Mouse (Mus musculus) neural tube, embryonic 15.5 days (tissue): ENCODE results near the gene 2210407C18Rik. TPM values are rescaled to one million over a fixed set of nuclear protein-coding genes. Genes with fewer than 3 reads are reported as not detected.

Source experiments
- ATAC-seq: fragments of 200-750 bp; cut with Nextera tagmentation; 2 replicates; pipeline ENCODE4 v1.8.0; 2017; ENCODE audit warnings: mild to moderate bottlenecking, moderate TSS enrichment, moderate library complexity; ENCODE audit not compliant: low FRiP score
- H3K27ac ChIP-seq: fragments of 300-500 bp; sonication (generic); replicated peaks from 2 replicates; pipeline ENCODE4 v1.5.1; 2015; ENCODE audit warnings: mild to moderate bottlenecking, inconsistent platforms
- H3K27me3 ChIP-seq: fragments of 300-500 bp; sonication (generic); replicated peaks from 2 replicates; pipeline ENCODE4 v1.6.1; 2015; ENCODE audit warnings: inconsistent platforms
- H3K36me3 ChIP-seq: fragments of 300-500 bp; sonication (generic); 2 replicates; pipeline ENCODE4 v1.6.1; 2015; ENCODE audit warnings: inconsistent platforms
- H3K4me1 ChIP-seq: fragments of 300-500 bp; sonication (generic); 2 replicates; pipeline ENCODE4 v1.6.1; 2015; ENCODE audit warnings: inconsistent platforms
- H3K4me2 ChIP-seq: fragments of 300-500 bp; sonication (generic); 2 replicates; pipeline ENCODE4 v1.6.1; 2015; ENCODE audit warnings: inconsistent platforms, mild to moderate bottlenecking, moderate library complexity
- H3K4me3 ChIP-seq: fragments of 300-500 bp; sonication (generic); replicated peaks from 2 replicates; pipeline ENCODE4 v1.5.1; 2015; ENCODE audit warnings: mild to moderate bottlenecking, inconsistent platforms
- H3K9ac ChIP-seq: fragments of 300-500 bp; sonication (generic); replicated peaks from 2 replicates; pipeline ENCODE4 v1.6.1; 2015; ENCODE audit warnings: mild to moderate bottlenecking, inconsistent platforms
- H3K9me3 ChIP-seq: fragments of 300-500 bp; sonication (generic); replicated peaks from 2 replicates; pipeline ENCODE4 v1.6.1; 2016; ENCODE audit warnings: inconsistent platforms
- whole genome bisulfite sequencing: fragments of 180-500 bp; shearing (Covaris S2); methylation state at CpG from one replicate; pipeline ENCODE4 v1.1.7; 2015; ENCODE audit warnings: mixed read lengths; 5-methylcytosine and 5-hydroxymethylcytosine counted together
- polyA plus RNA-seq: library from polyadenylated mRNA; unstranded; fragments of >200 nt; fragmentation: Nextera tagmentation; extraction: Ambion mirVana; gene quantifications from 2 replicates; pipeline ENCODE4 v1.2.1, GENCODE M21; 2015

Gene 2210407C18Rik
- polyA plus RNA-seq, 1 experiment from 2014 or later = not detected

DNA sequence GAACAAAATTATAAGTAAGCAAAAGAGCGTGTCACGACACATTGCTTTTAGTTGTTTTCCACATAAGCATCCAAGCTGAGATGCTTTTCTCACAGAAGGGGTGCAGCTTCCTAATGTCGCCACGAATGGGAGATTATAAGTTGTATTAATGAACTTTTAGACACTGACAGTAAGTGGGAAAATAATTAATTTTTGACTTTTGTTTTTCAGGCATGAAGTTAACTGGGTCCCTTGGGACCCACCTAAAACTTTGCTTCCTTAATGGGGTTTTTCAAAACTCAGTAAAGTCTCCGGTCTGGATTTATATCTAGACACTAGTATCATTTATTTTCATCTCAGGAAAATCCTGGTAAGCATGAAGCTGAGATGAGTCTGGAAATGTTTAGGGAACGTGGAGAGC is 21.1 kb downstream of the 2210407C18Rik start, which contains the start of gene Olfr324:
Gene Olfr324 (plus strand): TSS at position 301 of the 400 bp plus-strand sequence.
- no peak for ATAC-seq
- 85% methylated on average over 6 of the region's 6 CpGs for WGBS
- H3K4me3 ChIP-seq = no peak within 1 kb of the TSS

DNA sequence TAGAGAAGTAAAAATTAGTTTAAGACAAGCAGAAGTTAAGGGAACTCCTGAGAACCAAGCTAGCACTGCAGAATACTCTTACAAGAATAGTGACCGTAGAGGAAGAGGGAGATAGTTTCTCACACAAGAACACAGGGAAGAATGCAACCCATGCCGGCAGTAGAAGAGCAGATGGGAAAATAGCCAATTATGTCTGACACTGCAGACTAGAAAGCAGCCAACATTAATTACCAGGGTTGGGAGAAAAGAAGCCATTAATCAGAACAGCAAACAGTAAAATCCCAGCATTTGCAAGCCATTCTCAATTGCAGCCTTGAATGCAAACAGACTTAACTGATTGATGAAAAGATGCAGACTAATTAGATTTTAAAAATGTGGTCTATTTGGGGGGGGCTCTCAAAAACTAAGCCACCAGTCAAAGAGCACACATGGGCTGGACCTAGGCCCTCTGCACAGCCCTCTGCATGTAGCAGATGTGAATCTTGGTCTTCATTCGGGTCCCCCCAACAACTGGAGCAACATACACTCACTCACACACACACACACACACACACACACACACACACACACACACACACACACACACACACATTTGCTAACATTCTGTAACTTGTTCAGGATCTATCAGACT is 27.1 kb downstream of the 2210407C18Rik start:
- H3K27me3 ChIP-seq = no peaks in the 10 kb centered on the region
- H3K9me3 ChIP-seq = no peaks in the 10 kb centered on the region
- no peak for ATAC-seq
- no peak overlapping the region for H3K4me3 ChIP-seq
- H3K4me2 ChIP-seq = no peak overlapping the region
- 0 out of 2 replicates have a peak, but pooled peaks cover 3% of the 10 kb centered on the region for H3K4me1 ChIP-seq
- 28% methylated on average over 3 of the region's 3 CpGs for WGBS
- H3K27ac ChIP-seq = no peak overlapping the region
- H3K9ac ChIP-seq = no peak overlapping the region
- H3K36me3 ChIP-seq = no peaks in the 10 kb centered on the region

More for the DNA sequence above, 21.1 kb downstream of the 2210407C18Rik start, which contains the start of gene Olfr324:
- Histone ChIP-seq H3K36me3 (no peaks in the 10 kb centered on the region), H3K27ac (no peak within 1 kb of the TSS), H3K27me3 (no peaks in the 10 kb centered on the region), H3K4me1 (no peaks in the 10 kb centered on the region), H3K9ac (no peak within 1 kb of the TSS), H3K9me3 (no peaks in the 10 kb centered on the region), H3K4me2 (no peak within 1 kb of the TSS)

DNA sequence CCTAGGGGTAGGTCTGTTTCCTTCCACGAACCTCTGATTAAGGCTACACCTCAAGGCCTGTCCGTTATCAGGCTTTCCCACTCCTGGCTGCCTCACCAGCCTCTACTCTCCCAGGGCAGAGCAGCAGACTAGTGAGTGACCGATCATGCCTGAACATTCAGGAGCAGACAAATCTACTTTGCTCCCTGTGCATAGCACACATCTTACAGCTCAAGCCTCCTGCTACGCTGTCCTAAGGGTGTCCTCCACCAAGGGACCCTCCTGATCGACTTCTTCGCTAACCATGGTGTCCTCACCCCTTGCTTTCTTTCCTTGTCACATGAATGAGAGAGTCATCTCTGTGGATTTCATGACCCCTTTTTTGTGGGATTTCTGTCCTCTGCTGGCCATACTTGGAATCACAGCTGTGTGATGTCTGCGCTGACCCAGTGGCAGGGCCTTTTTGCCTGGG is 28.0 kb downstream of the 2210407C18Rik start:
- no peak overlapping the region for H3K27ac ChIP-seq
- no peak overlapping the region for H3K4me2 ChIP-seq
- ATAC-seq = no peak
- no peaks in the 10 kb centered on the region for H3K27me3 ChIP-seq
- 0 out of 2 replicates have a peak, but pooled peaks cover 3% of the 10 kb centered on the region for H3K4me1 ChIP-seq
- WGBS = 68% methylated on average over 7 of the region's 7 CpGs
- no peaks in the 10 kb centered on the region for H3K36me3 ChIP-seq
- H3K4me3 ChIP-seq = no peak overlapping the region
- no peaks in the 10 kb centered on the region for H3K9me3 ChIP-seq
- H3K9ac ChIP-seq = no peak overlapping the region

DNA sequence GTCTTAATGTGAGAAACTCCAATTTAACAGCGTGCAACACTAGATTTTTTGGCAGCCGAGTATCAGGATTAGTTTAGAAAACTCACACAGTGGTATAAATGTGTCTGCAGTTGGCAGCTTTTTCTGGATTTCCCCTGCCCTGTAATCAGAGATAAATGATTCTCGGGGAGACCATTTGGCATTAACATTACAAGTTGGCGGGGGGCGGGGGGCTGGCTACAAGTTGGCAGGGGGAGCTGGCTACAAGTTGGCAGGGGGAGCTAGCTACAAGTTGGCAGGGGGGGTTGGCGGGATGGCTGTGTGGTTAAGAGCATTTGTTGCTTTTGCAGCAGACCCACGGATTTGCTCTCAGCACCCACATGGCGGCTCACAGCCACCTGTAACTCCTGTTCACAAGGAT is 37.2 kb downstream of the 2210407C18Rik start:
- ATAC-seq = peak; percentile 24; the same call in 1 of the 2 replicates
- Histone ChIP-seq H3K4me2 (no peak overlapping the region), H3K27me3 (no peaks in the 10 kb centered on the region), H3K9me3 (no peaks in the 10 kb centered on the region), H3K36me3 (no peaks in the 10 kb centered on the region), H3K4me3 (no peak overlapping the region), H3K9ac (no peak overlapping the region), H3K27ac (no peak overlapping the region), H3K4me1 (no peaks in the 10 kb centered on the region)
- WGBS = 76% methylated on average over 8 of the region's 8 CpGs

DNA sequence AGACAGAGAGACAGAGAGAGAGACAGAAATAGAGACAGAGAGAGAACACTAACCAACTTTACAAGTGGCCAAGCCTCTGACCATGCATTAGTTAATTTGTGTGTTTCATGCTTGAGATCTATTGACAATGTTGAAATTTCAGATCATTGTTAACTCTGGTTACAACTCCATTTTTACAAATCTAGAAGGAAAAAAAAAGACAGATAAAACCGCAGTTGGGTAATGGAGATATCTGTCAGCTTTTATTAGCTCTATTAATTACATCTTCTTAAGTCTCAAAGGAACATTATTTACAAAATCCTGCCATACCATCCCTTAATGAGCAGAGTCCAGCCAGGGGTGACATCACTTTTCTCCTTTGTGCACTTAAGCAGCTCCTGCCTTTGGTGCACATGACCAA is 38.4 kb downstream of the 2210407C18Rik start, which contains the start of gene Olfr325:
Gene Olfr325 (plus strand): TSS at position 301 of the 400 bp plus-strand sequence.
- WGBS = 80% methylated on average over 1 of the region's 1 CpGs

GRCm38 (mm10) chr11:58570405-58570804 is 45.5 kb downstream of the 2210407C18Rik start, which contains the start of gene Olfr224:
Gene Olfr224 (minus strand): TSS chr11:58570553.
- no peak within 1 kb of the TSS for H3K4me2 ChIP-seq
- H3K27me3 ChIP-seq = no peaks in the 10 kb centered on the region
- 66% methylated on average over 5 of the region's 5 CpGs for WGBS
- H3K36me3 ChIP-seq = no peaks in the 10 kb centered on the region
- H3K9me3 ChIP-seq = no peaks in the 10 kb centered on the region
- ATAC-seq = no peak
- H3K4me1 ChIP-seq = no peaks in the 10 kb centered on the region
- no peak within 1 kb of the TSS for H3K9ac ChIP-seq
- H3K27ac ChIP-seq = no peak within 1 kb of the TSS
- no peak within 1 kb of the TSS for H3K4me3 ChIP-seq

More for the DNA sequence above, 38.4 kb downstream of the 2210407C18Rik start, which contains the start of gene Olfr325:
- H3K36me3 ChIP-seq = no peaks in the 10 kb centered on the region
- H3K27me3 ChIP-seq = no peaks in the 10 kb centered on the region
- no peak within 1 kb of the TSS for H3K9ac ChIP-seq
- no peak within 1 kb of the TSS for H3K4me2 ChIP-seq
- H3K9me3 ChIP-seq = no peaks in the 10 kb centered on the region
- no peak within 1 kb of the TSS for H3K4me3 ChIP-seq
- no peak within 1 kb of the TSS for H3K27ac ChIP-seq
- no peaks in the 10 kb centered on the region for H3K4me1 ChIP-seq
- ATAC-seq = no peak

Other genes starting within 250 kb of the 2210407C18Rik start
- 0.37 and 19.8 TPM in 2 replicates for gene Lypd8, start 237.0 kb downstream of the 2210407C18Rik start, polyA plus RNA-seq
- gene 1810065E05Rik, start 195.0 kb downstream of the 2210407C18Rik start, polyA plus RNA-seq = not detected in 2 replicates
- not detected in 2 replicates for gene Gm12253, start 183.5 kb downstream of the 2210407C18Rik start, polyA plus RNA-seq
- not detected in 2 replicates for gene Lypd9, start 163.2 kb downstream of the 2210407C18Rik start, polyA plus RNA-seq
- not detected in 2 replicates for gene Olfr30, start 153.8 kb downstream of the 2210407C18Rik start, polyA plus RNA-seq
- gene Olfr332, start 123.5 kb downstream of the 2210407C18Rik start, polyA plus RNA-seq = not detected in 2 replicates
- gene Olfr331, start 113.5 kb downstream of the 2210407C18Rik start, polyA plus RNA-seq = not detected in 2 replicates
- gene Olfr330, start 81.2 kb downstream of the 2210407C18Rik start, polyA plus RNA-seq = 0.15 and 0.20 TPM in 2 replicates
- 0.09 TPM in 1 of 2 replicates, not detected in the other for gene Olfr329-ps, start 69.7 kb downstream of the 2210407C18Rik start, polyA plus RNA-seq
- 0.06 and 0.10 TPM in 2 replicates for gene Olfr328, start 60.4 kb downstream of the 2210407C18Rik start, polyA plus RNA-seq
- 0.19 TPM in 1 of 2 replicates, not detected in the other for gene Olfr224, start 45.5 kb downstream of the 2210407C18Rik start, polyA plus RNA-seq
- gene Olfr325, start 38.3 kb downstream of the 2210407C18Rik start, polyA plus RNA-seq = not detected in 2 replicates
- gene Olfr324, start 21.0 kb downstream of the 2210407C18Rik start, polyA plus RNA-seq = 0.05 and 0.12 TPM in 2 replicates
- not detected in 2 replicates for gene Olfr323, start 14.4 kb upstream of the 2210407C18Rik start, polyA plus RNA-seq
- 0.19 and 0.29 TPM in 2 replicates for gene Trim58, start 24.4 kb upstream of the 2210407C18Rik start, polyA plus RNA-seq
- not detected in 2 replicates for gene Olfr322, start 42.7 kb upstream of the 2210407C18Rik start, polyA plus RNA-seq
- not detected in 2 replicates for gene Olfr320, start 65.0 kb upstream of the 2210407C18Rik start, polyA plus RNA-seq
- not detected in 2 replicates for gene Olfr319, start 83.1 kb upstream of the 2210407C18Rik start, polyA plus RNA-seq
- not detected in 2 replicates for gene Olfr318, start 107.9 kb upstream of the 2210407C18Rik start, polyA plus RNA-seq
- 0.17 and 0.26 TPM in 2 replicates for gene Olfr317, start 123.1 kb upstream of the 2210407C18Rik start, polyA plus RNA-seq
- gene Olfr316, start 136.7 kb upstream of the 2210407C18Rik start, polyA plus RNA-seq = not detected in 2 replicates
- not detected in 2 replicates for gene Olfr315, start 157.1 kb upstream of the 2210407C18Rik start, polyA plus RNA-seq
- gene Olfr314, start 166.9 kb upstream of the 2210407C18Rik start, polyA plus RNA-seq = 0.06 TPM in 1 of 2 replicates, not detected in the other
- 10.1 and 15.2 TPM in 2 replicates for gene Fam183b, start 185.9 kb upstream of the 2210407C18Rik start, polyA plus RNA-seq
- not detected in 2 replicates for gene Olfr313, start 198.9 kb upstream of the 2210407C18Rik start, polyA plus RNA-seq
- gene Olfr312, start 213.2 kb upstream of the 2210407C18Rik start, polyA plus RNA-seq = not detected in 2 replicates
- not detected in 2 replicates for gene Olfr311, start 223.2 kb upstream of the 2210407C18Rik start, polyA plus RNA-seq
- gene Gm12258, start 231.1 kb upstream of the 2210407C18Rik start, polyA plus RNA-seq = 20.8 and 22.4 TPM in 2 replicates